Mouse (Mus musculus) adrenal gland, postnatal 14 days (tissue): ENCODE measurements around the gene Fam171b. TPM values are rescaled to one million over a fixed set of nuclear protein-coding genes. Genes with fewer than 3 reads are reported as not detected.

Source experiments
- DNase-seq: peaks from one replicate; pipeline ENCODE4 v3.0.0; 2021; ENCODE audit warnings: mixed read lengths
- total RNA-seq: library from RNA; stranded (reverse); gene quantifications from 2 replicates; pipeline ENCODE4 v1.2.3, GENCODE M21; 2021

Fam171b gene
- total RNA-seq, 1 experiment from 2014 or later: 4.0 TPM

DNA sequence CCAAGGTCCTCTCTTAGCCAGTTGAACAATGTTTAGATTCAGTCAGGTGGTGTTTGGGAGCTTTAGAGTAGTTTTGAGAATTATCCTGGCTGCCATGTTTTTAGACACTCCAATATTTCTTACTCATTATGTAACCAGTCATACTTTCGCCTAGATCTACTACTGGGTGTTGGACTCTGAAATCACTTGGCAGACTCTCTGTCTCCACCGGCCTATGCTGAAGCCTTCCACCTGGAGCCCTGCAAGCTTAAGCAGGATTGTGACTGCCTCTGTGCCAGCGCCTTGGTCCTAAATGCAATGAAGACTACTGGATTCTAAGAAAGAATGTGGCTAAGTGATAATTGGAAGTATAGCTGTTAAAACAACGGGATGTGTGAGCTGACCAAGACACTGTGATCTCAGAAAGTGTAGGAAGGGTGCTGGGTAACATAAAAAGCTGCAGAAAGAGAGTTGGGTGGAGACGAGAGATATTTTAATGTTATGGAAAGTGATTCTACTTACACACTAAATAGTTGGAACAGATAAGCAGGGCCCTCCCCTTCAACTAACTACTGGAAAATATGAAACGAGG lies 71.5 kb downstream of the Fam171b start:
- no peak for DNase-seq

DNA sequence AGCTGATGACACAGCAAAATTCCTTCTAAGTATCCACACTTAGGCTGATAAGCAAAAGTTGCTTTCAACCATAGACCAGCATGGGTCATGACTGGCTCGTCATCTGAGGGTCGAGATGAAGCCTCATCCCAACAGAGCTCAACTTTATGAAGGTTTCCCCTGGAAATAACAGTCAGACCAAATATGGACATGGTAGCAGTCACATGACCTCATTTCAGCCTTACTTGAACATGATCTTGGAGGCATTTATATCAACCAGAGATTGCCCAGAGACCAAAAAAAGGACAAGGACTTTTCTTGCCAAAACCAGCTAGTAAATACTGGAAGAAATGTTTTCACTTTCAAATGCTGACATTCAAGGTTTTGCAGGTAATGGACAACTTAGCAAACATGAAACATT lies 81.3 kb downstream of the Fam171b start:
- DNase-seq: no peak

DNA sequence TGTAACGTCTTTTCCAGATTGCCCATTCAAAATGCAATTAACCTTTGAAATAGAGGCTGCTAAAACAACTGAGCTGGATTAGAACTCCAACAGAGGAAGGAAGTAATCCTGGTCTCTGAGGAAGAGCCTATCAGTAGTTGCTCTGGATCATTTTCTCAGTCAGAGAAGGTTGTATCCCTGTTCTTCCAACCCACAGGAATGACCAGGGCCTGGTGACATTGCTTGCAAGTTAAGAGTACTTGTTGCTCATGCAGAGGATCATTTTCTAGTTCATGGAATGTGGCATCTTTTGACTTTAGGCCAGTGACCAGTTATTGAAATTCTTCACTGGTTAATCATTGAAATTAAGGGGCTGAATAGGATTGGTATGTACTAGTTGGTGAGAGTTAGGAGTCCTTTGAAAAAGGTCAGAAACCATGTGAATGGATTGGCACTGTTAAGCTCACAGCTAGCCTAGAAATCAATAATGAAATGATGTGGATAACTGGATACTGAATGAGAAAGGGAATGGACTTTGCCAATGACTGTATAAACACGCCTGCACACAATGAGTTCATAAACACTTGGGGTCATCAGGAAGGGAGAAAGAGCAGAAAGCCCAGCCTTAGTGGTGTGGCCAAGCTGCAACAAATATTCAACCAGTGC lies 89.6 kb downstream of the Fam171b start:
- DNase-seq: no peak

DNA sequence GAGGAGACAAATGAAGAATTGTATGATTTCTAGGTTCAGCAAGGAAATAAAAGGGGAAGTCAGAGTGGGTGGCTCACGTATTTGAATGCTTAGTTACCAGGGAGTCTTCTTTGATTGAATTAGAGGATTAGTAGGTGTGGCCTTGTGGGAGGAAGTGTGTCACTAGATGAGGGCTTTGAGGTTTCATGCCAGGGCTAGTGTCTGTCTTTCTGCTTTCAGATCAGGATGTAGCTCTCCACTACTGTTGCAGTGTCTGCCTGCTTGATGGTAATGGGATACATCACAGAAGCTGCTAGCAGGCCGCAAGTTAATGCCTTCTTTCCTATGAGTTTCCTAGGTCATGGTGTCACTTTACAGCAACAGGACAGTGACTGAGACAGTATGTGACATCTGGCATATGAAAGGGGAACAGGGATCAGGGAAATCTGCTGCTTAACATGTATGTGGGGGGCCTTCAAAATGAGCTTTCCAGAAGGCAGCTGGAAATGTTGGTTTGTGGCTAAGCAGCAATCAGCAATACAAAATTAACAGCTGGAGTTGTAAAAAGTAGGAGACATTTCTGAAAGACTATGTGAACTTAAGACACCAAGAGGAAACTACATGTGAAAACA lies 117.1 kb downstream of the Fam171b start:
- DNase-seq: no peak

Other genes with a start within 250 kb of the Fam171b start
- gene Zc3h15, start 168.2 kb upstream of the Fam171b start, total RNA-seq: 94.0 and 102 TPM in 2 replicates
- 73.3 and 77.0 TPM in 2 replicates for gene Itgav, start 88.2 kb upstream of the Fam171b start, total RNA-seq
- not detected in 2 replicates for gene Zswim2, start 128.6 kb downstream of the Fam171b start, total RNA-seq
- gene Gm13698, start 143.1 kb downstream of the Fam171b start, total RNA-seq: 1.6 and 1.7 TPM in 2 replicates
- 1.6 and 1.7 TPM in 2 replicates for gene Gm13693, start 148.9 kb downstream of the Fam171b start, total RNA-seq
- gene Gm13695, start 154.7 kb downstream of the Fam171b start, total RNA-seq: 1.6 TPM in 1 of 2 replicates, not detected in the other
- 1.6 and 1.7 TPM in 2 replicates for gene Gm13696, start 160.5 kb downstream of the Fam171b start, total RNA-seq
- 1.6 and 1.7 TPM in 2 replicates for gene Gm13694, start 166.3 kb downstream of the Fam171b start, total RNA-seq
- gene Gm13697, start 172.1 kb downstream of the Fam171b start, total RNA-seq: 1.6 and 1.7 TPM in 2 replicates
- 1.6 and 1.7 TPM in 2 replicates for gene Gm13691, start 177.9 kb downstream of the Fam171b start, total RNA-seq